In genomic region chr7:24364827-24365226, GRCm38 (mm10) we compare ENCODE assay signal across 8 mouse cellular contexts. TPM values are rescaled to one million over a fixed set of nuclear protein-coding genes. Genes with fewer than 3 reads are reported as not detected.
A peak's percentile ranks its signal among the peaks of the same experiment; 100 is the strongest.
DNase-seq lines count a peak whose midpoint lies in the region; ATAC-seq and TF ChIP-seq lines count a peak whose summit lies in the region.

No protein-coding gene starts in this region.

- DNase-seq in A20 (ENCODE audit: low read depth, low spot score): peak; percentile 89
- peak; percentile 86 for DNase-seq in heart, embryonic 10.5 days (ENCODE audit: low spot score)
- DNase-seq in limb, embryonic 14.5 days (ENCODE audit: low spot score): peak; percentile 87
- DNase-seq in spleen, adult 2 months (ENCODE audit: low read depth in 1 of 2, low spot score in 2 of 2): peak; percentile 77 to 81

- peak; percentile 73 for ATAC-seq in erythroblast, adult 5-6 weeks (replicated peaks; ENCODE audit: low FRiP score, poor library complexity, severe bottlenecking)
- ATAC-seq in kidney, embryonic 14.5 days (ENCODE audit: low FRiP score, low TSS enrichment): peak; percentile 56
- 0 out of 2 replicates have a peak, but pooled peaks have one; percentile 30 for ATAC-seq in limb, embryonic 14.5 days (ENCODE audit: low FRiP score, low read depth)
- ATAC-seq in midbrain, embryonic 16.5 days: peak; percentile 82

- H3K27ac ChIP-seq in bone marrow, adult 2 months (ENCODE audit: control insufficient read depth, insufficient read depth, low read depth, low read length, poor library complexity): no peak overlapping the region
- peak overlapping the region; percentile 56 for H3K27ac ChIP-seq in heart, embryonic 10.5 days
- no peak overlapping the region for H3K27ac ChIP-seq in kidney, embryonic 14.5 days (ENCODE audit: low read depth, low read length)
- no peak overlapping the region for H3K27ac ChIP-seq in limb, embryonic 14.5 days (replicated peaks; ENCODE audit: low read depth, low read length)
- H3K27ac ChIP-seq in midbrain, embryonic 16.5 days (ENCODE audit: low read length): no peak overlapping the region
- H3K27ac ChIP-seq in spleen, adult 2 months (ENCODE audit: insufficient read depth, low read length): no peak overlapping the region

- H3K4me1 ChIP-seq in bone marrow, adult 2 months (ENCODE audit: control insufficient read depth, insufficient read depth, low read length): peaks cover 11% of the 10 kb centered on the region; the same call in 1 of the 2 replicates
- H3K4me1 ChIP-seq in heart, embryonic 10.5 days: peaks cover 7% of the 10 kb centered on the region; the same call in 1 of the 2 replicates
- H3K4me1 ChIP-seq in kidney, embryonic 14.5 days (ENCODE audit: control insufficient read depth, insufficient read depth, low read length): no peaks in the 10 kb centered on the region
- no peaks in the 10 kb centered on the region for H3K4me1 ChIP-seq in limb, embryonic 14.5 days (ENCODE audit: control insufficient read depth, insufficient read depth, low read length)
- H3K4me1 ChIP-seq in midbrain, embryonic 16.5 days (ENCODE audit: control insufficient read depth, insufficient read depth, low read length): no peaks in the 10 kb centered on the region
- peaks cover 8% of the 10 kb centered on the region; the same call in 1 of the 2 replicates for H3K4me1 ChIP-seq in spleen, adult 2 months (ENCODE audit: control insufficient read depth, insufficient read depth, insufficient read length)

- no peaks in the 10 kb centered on the region for H3K9me3 ChIP-seq in heart, embryonic 10.5 days
- peaks cover 3% of the 10 kb centered on the region; the same call in 1 of the 2 replicates for H3K9me3 ChIP-seq in kidney, embryonic 14.5 days (ENCODE audit: control insufficient read depth, low read length)
- H3K9me3 ChIP-seq in limb, embryonic 14.5 days (ENCODE audit: control insufficient read depth, low read length): no peaks in the 10 kb centered on the region
- no peaks in the 10 kb centered on the region for H3K9me3 ChIP-seq in midbrain, embryonic 16.5 days (replicated peaks; ENCODE audit: control insufficient read depth, low read length, poor library complexity, severe bottlenecking)

- no peak overlapping the region for H3K9ac ChIP-seq in kidney, embryonic 14.5 days (ENCODE audit: low read depth, low read length)
- H3K9ac ChIP-seq in limb, embryonic 14.5 days (ENCODE audit: low read depth, low read length, severe bottlenecking): no peak overlapping the region
- peak overlapping the region; percentile 33; the same call in 1 of the 2 replicates for H3K9ac ChIP-seq in midbrain, embryonic 16.5 days (ENCODE audit: low read depth, low read length)

- no peak overlapping the region for H3K4me2 ChIP-seq in kidney, embryonic 14.5 days (replicated peaks; ENCODE audit: low read depth, low read length)
- H3K4me2 ChIP-seq in limb, embryonic 14.5 days (replicated peaks; ENCODE audit: low read depth, low read length, severe bottlenecking): no peak overlapping the region
- H3K4me2 ChIP-seq in midbrain, embryonic 16.5 days (ENCODE audit: low read length): no peak overlapping the region

- no peak overlapping the region for H3K4me3 ChIP-seq in bone marrow, adult 2 months (replicated peaks; ENCODE audit: control insufficient read depth, low read depth, low read length)
- H3K4me3 ChIP-seq in heart, embryonic 10.5 days: no peak overlapping the region
- H3K4me3 ChIP-seq in kidney, embryonic 14.5 days (ENCODE audit: low read length): no peak overlapping the region
- no peak overlapping the region for H3K4me3 ChIP-seq in limb, embryonic 14.5 days (replicated peaks; ENCODE audit: low read length)
- H3K4me3 ChIP-seq in midbrain, embryonic 16.5 days (ENCODE audit: low read depth, low read length): no peak overlapping the region
- no peak overlapping the region for H3K4me3 ChIP-seq in spleen, adult 2 months (ENCODE audit: extremely low read depth, insufficient read depth, insufficient read length)

- TF ChIP-seq CTCF in bone marrow, adult 2 months (IDR thresholded peaks at IDR 0.05; ENCODE audit: control insufficient read depth, insufficient read depth, low read length): peak; percentile 85
- TF ChIP-seq CTCF in spleen, adult 2 months (IDR thresholded peaks at IDR 0.05; ENCODE audit: extremely low read depth, insufficient read depth, insufficient read length, insufficient replicate concordance): peak; percentile 89

- H3K27me3 ChIP-seq in heart, embryonic 10.5 days (ENCODE audit: insufficient read depth, poor library complexity, severe bottlenecking): 0 out of 2 replicates have a peak, but pooled peaks cover 4% of the 10 kb centered on the region
- no peaks in the 10 kb centered on the region for H3K27me3 ChIP-seq in kidney, embryonic 14.5 days (ENCODE audit: control insufficient read depth, insufficient read depth, low read length)
- no peaks in the 10 kb centered on the region for H3K27me3 ChIP-seq in limb, embryonic 14.5 days (ENCODE audit: control insufficient read depth, insufficient read depth, low read length)
- H3K27me3 ChIP-seq in midbrain, embryonic 16.5 days (ENCODE audit: control insufficient read depth, insufficient read depth, low read depth, low read length): no peaks in the 10 kb centered on the region
- H3K27me3 ChIP-seq in spleen, adult 2 months (ENCODE audit: control insufficient read depth, insufficient read depth, low read length): no peaks in the 10 kb centered on the region

- 18% methylated on average over 10 of the region's 10 CpGs for WGBS in bone marrow, adult 2 months
- WGBS in heart, embryonic 10.5 days: 24% methylated on average over 10 of the region's 10 CpGs
- WGBS in kidney, embryonic 14.5 days: 23% methylated on average over 10 of the region's 10 CpGs
- 23% methylated on average over 10 of the region's 10 CpGs for WGBS in limb, embryonic 14.5 days
- 25% methylated on average over 10 of the region's 10 CpGs for WGBS in midbrain, embryonic 16.5 days
- WGBS in spleen, adult 2 months: 21% methylated on average over 10 of the region's 10 CpGs

- no peak for TF ChIP-seq POLR2A in bone marrow, adult 2 months (IDR thresholded peaks at IDR 0.05; ENCODE audit: borderline replicate concordance, control insufficient read depth, low read depth, low read length)
- no peak for TF ChIP-seq POLR2A in limb, embryonic 14.5 days (IDR thresholded peaks at IDR 0.05; ENCODE audit: borderline replicate concordance, extremely low read depth, insufficient read depth, insufficient read length)
- no peak for TF ChIP-seq POLR2A in spleen, adult 2 months (IDR thresholded peaks at IDR 0.05; ENCODE audit: low read depth, low read length)

- no peaks in the 10 kb centered on the region for H3K36me3 ChIP-seq in heart, embryonic 10.5 days
- no peaks in the 10 kb centered on the region for H3K36me3 ChIP-seq in kidney, embryonic 14.5 days (ENCODE audit: control insufficient read depth, insufficient read depth, low read length)
- H3K36me3 ChIP-seq in limb, embryonic 14.5 days (ENCODE audit: control insufficient read depth, insufficient read depth, low read length): no peaks in the 10 kb centered on the region
- no peaks in the 10 kb centered on the region for H3K36me3 ChIP-seq in midbrain, embryonic 16.5 days (ENCODE audit: control insufficient read depth, insufficient read depth, low read length)
- H3K36me3 ChIP-seq in spleen, adult 2 months (ENCODE audit: control insufficient read depth, insufficient read depth, low read length): no peaks in the 10 kb centered on the region

RNA-seq across cellular contexts. Expression of gene Kcnn4, which starts 5.2 kb away (rescaled TPM):
- 118 and 180 TPM in 2 replicates for polyA plus RNA-seq in bone marrow, adult 2 months (2011; ENCODE audit: insufficient read depth, insufficient read length, low replicate concordance, missing spikeins)
- 102 and 125 TPM in 2 replicates for total RNA-seq in erythroblast, adult 5-6 weeks (2015; ENCODE audit: low replicate concordance)
- total RNA-seq in erythroblast, adult 5-6 weeks (2017; ENCODE audit: low replicate concordance): 244 and 272 TPM in 2 replicates
- polyA plus RNA-seq in heart, embryonic 10.5 days (2016; fragmentation: Nextera tagmentation; extraction: Ambion mirVana): 11.7 and 14.2 TPM in 2 replicates
- polyA plus RNA-seq in kidney, embryonic 14.5 days (2014; fragmentation: Nextera tagmentation; extraction: Ambion mirVana): 2.6 and 3.3 TPM in 2 replicates
- 2.4 and 3.3 TPM in 2 replicates for polyA plus RNA-seq in limb, embryonic 14.5 days (2012; rRNA removed)
- polyA plus RNA-seq in limb, embryonic 14.5 days (2014; fragmentation: Nextera tagmentation; extraction: Ambion mirVana): 1.8 and 2.4 TPM in 2 replicates
- polyA plus RNA-seq in midbrain, embryonic 16.5 days (2015; fragmentation: Nextera tagmentation; extraction: Ambion mirVana): 0.81 and 0.84 TPM in 2 replicates
- 102 and 133 TPM in 2 replicates for polyA plus RNA-seq in spleen, adult 2 months (2012; rRNA removed)

RNA-seq across cellular contexts. Expression of gene Lypd5, which starts 15.8 kb away (rescaled TPM):
- not detected in 2 replicates for polyA plus RNA-seq in bone marrow, adult 2 months (2011; ENCODE audit: insufficient read depth, insufficient read length, low replicate concordance, missing spikeins)
- not detected in 2 replicates for total RNA-seq in erythroblast, adult 5-6 weeks (2015; ENCODE audit: low replicate concordance)
- not detected in 2 replicates for total RNA-seq in erythroblast, adult 5-6 weeks (2017; ENCODE audit: low replicate concordance)
- polyA plus RNA-seq in heart, embryonic 10.5 days (2016; fragmentation: Nextera tagmentation; extraction: Ambion mirVana): not detected in 2 replicates
- not detected in 2 replicates for polyA plus RNA-seq in kidney, embryonic 14.5 days (2014; fragmentation: Nextera tagmentation; extraction: Ambion mirVana)
- polyA plus RNA-seq in limb, embryonic 14.5 days (2012; rRNA removed): 0.09 and 0.50 TPM in 2 replicates
- polyA plus RNA-seq in limb, embryonic 14.5 days (2014; fragmentation: Nextera tagmentation; extraction: Ambion mirVana): 0.62 and 3.1 TPM in 2 replicates
- polyA plus RNA-seq in midbrain, embryonic 16.5 days (2015; fragmentation: Nextera tagmentation; extraction: Ambion mirVana): not detected in 2 replicates
- not detected in 2 replicates for polyA plus RNA-seq in spleen, adult 2 months (2012; rRNA removed)

RNA-seq across cellular contexts. Expression of gene Tescl, which starts 31.1 kb away (rescaled TPM):
- not detected in 2 replicates for polyA plus RNA-seq in bone marrow, adult 2 months (2011; ENCODE audit: insufficient read depth, insufficient read length, low replicate concordance, missing spikeins)
- not detected in 2 replicates for total RNA-seq in erythroblast, adult 5-6 weeks (2015; ENCODE audit: low replicate concordance)
- total RNA-seq in erythroblast, adult 5-6 weeks (2017; ENCODE audit: low replicate concordance): not detected in 2 replicates
- polyA plus RNA-seq in heart, embryonic 10.5 days (2016; fragmentation: Nextera tagmentation; extraction: Ambion mirVana): not detected in 2 replicates
- polyA plus RNA-seq in kidney, embryonic 14.5 days (2014; fragmentation: Nextera tagmentation; extraction: Ambion mirVana): 0.26 and 0.31 TPM in 2 replicates
- 0.13 and 0.38 TPM in 2 replicates for polyA plus RNA-seq in limb, embryonic 14.5 days (2012; rRNA removed)
- not detected in 2 replicates for polyA plus RNA-seq in limb, embryonic 14.5 days (2014; fragmentation: Nextera tagmentation; extraction: Ambion mirVana)
- polyA plus RNA-seq in midbrain, embryonic 16.5 days (2015; fragmentation: Nextera tagmentation; extraction: Ambion mirVana): 0.29 TPM in 1 of 2 replicates, not detected in the other
- 0.18 and 0.26 TPM in 2 replicates for polyA plus RNA-seq in spleen, adult 2 months (2012; rRNA removed)

RNA-seq across cellular contexts. Expression of gene Smg9, which starts 34.6 kb away (rescaled TPM):
- polyA plus RNA-seq in bone marrow, adult 2 months (2011; ENCODE audit: insufficient read depth, insufficient read length, low replicate concordance, missing spikeins): 32.3 and 59.7 TPM in 2 replicates
- 9.6 and 11.1 TPM in 2 replicates for total RNA-seq in erythroblast, adult 5-6 weeks (2015; ENCODE audit: low replicate concordance)
- total RNA-seq in erythroblast, adult 5-6 weeks (2017; ENCODE audit: low replicate concordance): 13.3 and 16.0 TPM in 2 replicates
- 25.4 and 27.7 TPM in 2 replicates for polyA plus RNA-seq in heart, embryonic 10.5 days (2016; fragmentation: Nextera tagmentation; extraction: Ambion mirVana)
- polyA plus RNA-seq in kidney, embryonic 14.5 days (2014; fragmentation: Nextera tagmentation; extraction: Ambion mirVana): 25.0 and 32.3 TPM in 2 replicates
- 44.3 and 53.4 TPM in 2 replicates for polyA plus RNA-seq in limb, embryonic 14.5 days (2012; rRNA removed)
- 21.0 and 23.2 TPM in 2 replicates for polyA plus RNA-seq in limb, embryonic 14.5 days (2014; fragmentation: Nextera tagmentation; extraction: Ambion mirVana)
- 38.3 and 39.4 TPM in 2 replicates for polyA plus RNA-seq in midbrain, embryonic 16.5 days (2015; fragmentation: Nextera tagmentation; extraction: Ambion mirVana)
- polyA plus RNA-seq in spleen, adult 2 months (2012; rRNA removed): 55.7 and 83.3 TPM in 2 replicates

RNA-seq across cellular contexts. Expression of gene Zfp94, which starts 48.4 kb away (rescaled TPM):
- polyA plus RNA-seq in bone marrow, adult 2 months (2011; ENCODE audit: insufficient read depth, insufficient read length, low replicate concordance, missing spikeins): 1.9 and 5.4 TPM in 2 replicates
- total RNA-seq in erythroblast, adult 5-6 weeks (2015; ENCODE audit: low replicate concordance): 1.0 TPM in 1 of 2 replicates, not detected in the other
- 0.34 and 1.3 TPM in 2 replicates for total RNA-seq in erythroblast, adult 5-6 weeks (2017; ENCODE audit: low replicate concordance)
- 7.0 and 10.1 TPM in 2 replicates for polyA plus RNA-seq in heart, embryonic 10.5 days (2016; fragmentation: Nextera tagmentation; extraction: Ambion mirVana)
- polyA plus RNA-seq in kidney, embryonic 14.5 days (2014; fragmentation: Nextera tagmentation; extraction: Ambion mirVana): 9.6 and 10.3 TPM in 2 replicates
- 13.8 and 14.4 TPM in 2 replicates for polyA plus RNA-seq in limb, embryonic 14.5 days (2012; rRNA removed)
- 11.7 and 12.6 TPM in 2 replicates for polyA plus RNA-seq in limb, embryonic 14.5 days (2014; fragmentation: Nextera tagmentation; extraction: Ambion mirVana)
- polyA plus RNA-seq in midbrain, embryonic 16.5 days (2015; fragmentation: Nextera tagmentation; extraction: Ambion mirVana): 22.2 and 23.1 TPM in 2 replicates
- polyA plus RNA-seq in spleen, adult 2 months (2012; rRNA removed): 6.5 and 8.2 TPM in 2 replicates

Comparison
In these comparisons a context has a peak if more than half of its experiments do, and no peak if none do; other contexts are left out.
1. ATAC-seq: peak in every context shown above with its lines; median percentile 82 in midbrain, embryonic 16.5 days; 73 in erythroblast, adult 5-6 weeks; 56 in kidney, embryonic 14.5 days; 30 in limb, embryonic 14.5 days.